Mouse (Mus musculus) limb, embryonic 10.5 days (tissue): ENCODE measurements around the gene Zfp354c. TPM values are rescaled to one million over a fixed set of nuclear protein-coding genes. Genes with fewer than 3 reads are reported as not detected.

Experiments
- DNase-seq: peaks from one replicate; pipeline ENCODE4 v3.0.0-alpha.2; 2017; ENCODE audit warnings: low spot score
- H3K27ac ChIP-seq: fragments of 300-500 bp; sonication (generic); 2 replicates; pipeline ENCODE4 v1.5.1; 2016; ENCODE audit warnings: mild to moderate bottlenecking
- H3K27me3 ChIP-seq: fragments of 300-500 bp; sonication (generic); 2 replicates; pipeline ENCODE4 v1.6.1; 2016; ENCODE audit warnings: low read depth, mild to moderate bottlenecking; ENCODE audit not compliant: poor library complexity, severe bottlenecking
- H3K36me3 ChIP-seq: fragments of 300-500 bp; sonication (generic); 2 replicates; pipeline ENCODE4 v1.6.1; 2016; ENCODE audit warnings: mild to moderate bottlenecking, moderate library complexity
- H3K4me1 ChIP-seq: fragments of 300-500 bp; sonication (generic); 2 replicates; pipeline ENCODE4 v1.6.1; 2016
- H3K4me3 ChIP-seq: fragments of 300-500 bp; sonication (generic); 2 replicates; pipeline ENCODE4 v1.5.1; 2016; ENCODE audit warnings: mild to moderate bottlenecking, moderate library complexity
- H3K9me3 ChIP-seq: fragments of 300-500 bp; sonication (generic); replicated peaks from 2 replicates; pipeline ENCODE4 v1.6.1; 2016; ENCODE audit warnings: mild to moderate bottlenecking
- WGBS: fragments of 180-500 bp; shearing (Covaris S2); methylation state at CpG from one replicate; pipeline ENCODE4 v1.1.7; 2016; 5-methylcytosine and 5-hydroxymethylcytosine counted together
- polyA plus RNA-seq: library from polyadenylated mRNA; unstranded; fragments of >200 nt; fragmentation: Nextera tagmentation; extraction: Ambion mirVana; gene quantifications from 2 replicates; pipeline ENCODE4 v1.2.1, GENCODE M21; 2016

Zfp354c gene
- polyA plus RNA-seq, result 30.5 and 39.5 TPM in 2 replicates

DNA sequence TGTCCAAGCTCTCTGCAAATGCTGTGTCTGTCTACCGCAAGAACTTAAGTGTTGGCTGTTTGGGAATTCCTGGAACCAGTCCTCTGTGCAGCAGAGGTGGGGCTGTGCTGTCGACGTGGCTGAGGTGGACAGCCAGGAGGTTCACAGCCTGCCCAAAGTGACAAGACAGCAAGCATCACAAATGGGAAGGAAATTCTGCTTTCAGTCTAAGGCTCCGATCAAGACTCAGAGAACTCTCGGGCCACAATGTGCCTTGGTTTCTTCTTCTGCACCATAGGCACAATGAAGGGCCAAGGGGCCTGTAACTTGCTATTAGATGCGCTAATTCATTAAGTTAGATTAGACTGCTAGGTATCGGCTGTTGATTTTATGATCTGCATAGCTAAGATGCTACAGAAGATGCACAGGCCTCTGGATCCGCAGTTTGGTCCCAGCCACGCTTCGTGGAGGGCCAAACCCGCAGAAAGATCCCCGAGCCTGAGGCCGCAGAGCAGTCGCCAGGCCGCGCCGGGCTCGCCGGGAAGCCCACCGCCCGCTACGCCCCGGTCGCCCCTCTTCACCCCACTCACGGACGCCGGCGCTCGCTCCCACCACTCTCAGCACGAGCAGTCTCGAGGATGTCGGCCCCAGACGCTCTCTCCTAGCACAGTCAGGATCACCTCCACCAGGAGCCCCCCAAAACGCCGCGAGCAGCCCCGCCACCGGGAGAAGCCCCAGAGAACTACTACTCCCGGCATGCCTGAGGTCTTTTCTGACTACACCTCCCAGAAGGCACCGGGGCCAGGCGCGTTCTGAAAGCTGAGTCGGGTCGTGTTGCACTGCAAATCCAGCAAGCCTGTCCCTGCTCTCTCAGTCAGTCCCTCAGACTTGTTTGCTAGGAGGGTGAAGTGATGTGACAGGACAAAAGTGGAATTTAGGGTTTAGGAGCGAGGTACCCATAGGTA lies at the start of gene Zfp354c:
Gene Zfp354c (minus strand): TSS at position 715 of the 944 bp plus-strand sequence.
- Histone ChIP-seq H3K36me3 (peaks cover 38% of the 10 kb centered on the region), H3K27ac (peak within 1 kb of the TSS; percentile 95), H3K9me3 (no peaks in the 10 kb centered on the region), H3K4me3 (peak within 1 kb of the TSS; percentile 88), H3K27me3 (no peaks in the 10 kb centered on the region), H3K4me1 (peaks cover 13% of the 10 kb centered on the region)
- DNase-seq, result peak; percentile 89
- WGBS, result 1% methylated on average over 45 of the region's 45 CpGs

DNA sequence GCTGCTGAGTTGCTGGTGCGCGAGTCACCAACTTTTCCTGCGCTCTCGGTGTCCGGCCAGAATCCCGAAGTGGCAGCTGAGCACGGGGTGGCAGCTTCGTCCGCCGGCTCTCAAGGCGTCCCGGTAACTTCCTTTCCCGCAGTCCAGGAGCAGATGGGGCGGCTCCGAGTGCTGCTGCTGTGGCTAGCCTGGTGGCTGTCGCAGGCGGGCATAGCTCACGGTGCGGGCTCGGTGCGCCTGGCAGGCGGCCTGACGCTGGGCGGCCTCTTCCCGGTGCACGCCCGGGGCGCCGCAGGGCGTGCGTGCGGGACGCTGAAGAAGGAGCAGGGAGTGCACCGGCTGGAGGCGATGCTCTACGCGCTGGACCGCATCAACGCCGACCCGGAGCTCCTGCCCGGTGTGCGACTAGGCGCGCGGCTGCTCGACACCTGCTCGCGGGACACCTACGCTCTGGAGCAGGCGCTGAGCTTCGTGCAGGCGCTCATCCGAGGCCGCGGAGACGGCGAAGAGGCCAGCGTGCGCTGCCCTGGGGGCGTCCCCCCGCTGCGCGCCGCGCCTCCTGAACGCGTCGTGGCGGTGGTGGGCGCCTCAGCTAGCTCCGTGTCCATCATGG lies 23.6 kb upstream of the Zfp354c start:
- no peaks in the 10 kb centered on the region for H3K36me3 ChIP-seq
- DNase-seq, result peak; percentile 40
- peaks cover 13% of the 10 kb centered on the region for H3K4me1 ChIP-seq
- H3K4me3 ChIP-seq, result peak overlapping the region; percentile 54
- no peak overlapping the region for H3K27ac ChIP-seq
- peaks cover 73% of the 10 kb centered on the region for H3K27me3 ChIP-seq
- no peaks in the 10 kb centered on the region for H3K9me3 ChIP-seq
- under 1% methylated on average over 72 of the region's 72 CpGs for WGBS

DNA sequence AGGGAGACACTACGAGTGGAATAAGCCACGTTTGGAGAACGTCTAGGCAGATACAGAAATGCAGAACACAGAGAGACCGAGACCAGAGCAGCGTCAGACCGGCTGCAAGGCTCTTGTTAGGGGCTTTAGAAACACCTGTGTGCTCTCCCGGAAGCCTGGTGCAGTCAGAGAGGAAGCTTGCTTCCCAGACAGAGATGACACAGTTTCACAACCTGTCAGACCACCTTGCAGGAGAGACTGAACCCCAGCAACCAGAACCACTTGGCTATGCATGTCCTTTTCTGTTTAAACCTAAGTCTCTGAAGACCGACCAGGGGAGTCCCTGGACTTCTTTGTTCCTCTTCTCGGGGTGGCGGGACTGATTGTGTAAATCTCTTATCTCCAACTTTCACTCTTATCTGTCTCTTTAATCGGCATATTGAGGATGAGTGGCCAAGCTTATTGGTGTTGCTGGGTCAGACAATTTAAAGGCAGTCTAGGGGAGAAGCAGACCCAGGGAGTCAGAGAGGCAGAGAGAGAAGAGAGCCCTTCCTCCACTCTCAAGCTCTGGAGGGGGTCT lies 22.7 kb upstream of the Zfp354c start, which contains the start of gene Grm6:
Gene Grm6 (plus strand): TSS at position 509 of the 559 bp plus-strand sequence.
- peaks cover 81% of the 10 kb centered on the region for H3K27me3 ChIP-seq
- H3K4me3 ChIP-seq, result peak within 1 kb of the TSS; percentile 54
- peaks cover 13% of the 10 kb centered on the region for H3K4me1 ChIP-seq
- no peaks in the 10 kb centered on the region for H3K36me3 ChIP-seq
- no peaks in the 10 kb centered on the region for H3K9me3 ChIP-seq
- H3K27ac ChIP-seq, result no peak within 1 kb of the TSS
- DNase-seq, result no peak
- 5% methylated on average over 11 of the region's 11 CpGs for whole genome bisulfite sequencing

DNA sequence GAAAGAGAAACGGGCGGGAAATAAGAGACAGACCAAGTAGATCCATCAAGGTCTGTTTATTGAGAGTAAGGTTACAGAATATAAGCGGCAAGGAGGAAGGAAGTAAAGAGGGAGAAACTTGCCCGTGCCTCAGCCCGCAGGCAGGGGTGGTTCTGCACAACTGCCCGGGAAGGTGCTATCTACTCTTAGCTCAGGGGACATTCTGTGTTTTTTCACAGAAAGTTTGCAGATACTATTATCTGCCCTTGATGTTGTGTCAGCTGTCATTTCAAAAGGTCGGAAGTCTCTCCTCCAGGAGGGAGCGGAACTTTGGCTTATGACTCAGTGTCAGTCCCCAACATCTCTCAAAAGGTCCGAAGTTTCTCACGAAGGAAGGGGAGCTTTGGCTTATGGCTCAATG lies 21.8 kb upstream of the Zfp354c start:
- H3K36me3 ChIP-seq, result no peaks in the 10 kb centered on the region
- peaks cover 13% of the 10 kb centered on the region for H3K4me1 ChIP-seq
- H3K4me3 ChIP-seq, result no peak overlapping the region
- H3K9me3 ChIP-seq, result no peaks in the 10 kb centered on the region
- H3K27me3 ChIP-seq, result peaks cover 85% of the 10 kb centered on the region
- no peak overlapping the region for H3K27ac ChIP-seq
- WGBS, result 7% methylated on average over 10 of the region's 10 CpGs
- no peak for DNase-seq

DNA sequence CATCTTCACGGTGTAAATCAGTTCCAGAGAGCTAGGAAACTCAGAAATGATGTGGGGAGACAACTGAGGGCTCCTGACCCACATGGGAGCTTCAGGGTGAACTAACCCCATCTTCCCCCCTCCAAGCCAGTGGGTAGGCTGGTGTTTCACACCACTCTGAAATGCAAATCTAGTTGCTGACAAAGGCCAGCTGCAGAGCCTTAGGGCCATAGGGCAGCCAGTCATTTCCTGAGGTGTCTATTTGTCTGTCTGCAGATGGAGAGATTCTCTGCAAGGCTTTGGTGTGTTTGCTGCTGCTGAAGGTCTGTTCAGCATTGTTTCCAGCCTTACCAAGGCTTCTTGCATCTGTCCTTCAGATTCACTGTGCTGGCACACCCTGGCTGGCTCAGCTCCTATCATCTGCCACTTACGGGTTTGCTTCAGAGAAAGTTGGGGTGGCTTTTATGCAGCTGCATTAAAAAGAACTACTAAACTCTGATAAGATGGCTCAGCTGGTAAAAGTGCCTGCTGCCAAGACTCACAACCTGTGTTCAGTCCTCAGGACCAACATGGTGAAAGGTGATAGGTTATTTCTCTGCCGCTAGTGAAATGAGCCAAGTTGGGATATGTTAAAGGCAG lies 21.1 kb upstream of the Zfp354c start:
- Histone ChIP-seq H3K9me3 (no peaks in the 10 kb centered on the region), H3K4me3 (no peak overlapping the region), H3K4me1 (peaks cover 13% of the 10 kb centered on the region), H3K27ac (no peak overlapping the region), H3K36me3 (no peaks in the 10 kb centered on the region), H3K27me3 (peaks cover 78% of the 10 kb centered on the region)
- no peak for DNase-seq
- whole genome bisulfite sequencing, result 39% methylated on average over 3 of the region's 3 CpGs

DNA sequence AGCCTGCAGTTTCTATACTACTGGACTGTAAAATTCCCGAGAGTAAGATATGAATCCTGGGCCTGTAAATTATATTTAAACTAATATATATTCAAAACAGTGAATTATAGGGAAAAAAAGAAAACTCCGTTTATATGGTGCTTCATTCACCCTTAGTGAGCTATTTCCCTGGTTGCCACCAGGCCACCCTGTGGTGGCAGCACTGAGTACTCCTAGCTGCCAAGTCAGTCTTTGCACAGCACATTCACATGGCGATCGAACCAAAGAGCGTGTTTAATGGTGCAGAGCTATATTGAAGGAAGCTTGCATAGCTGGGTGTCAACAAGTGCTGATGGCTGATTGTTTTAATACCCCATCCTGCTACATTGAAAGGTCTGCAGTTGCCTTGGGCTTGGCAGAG lies 19.5 kb upstream of the Zfp354c start:
- Histone ChIP-seq H3K4me1 (peaks cover 13% of the 10 kb centered on the region), H3K4me3 (no peak overlapping the region), H3K9me3 (no peaks in the 10 kb centered on the region), H3K27ac (no peak overlapping the region), H3K36me3 (no peaks in the 10 kb centered on the region), H3K27me3 (peaks cover 62% of the 10 kb centered on the region)
- no peak for DNase-seq
- WGBS, result 82% methylated on average over 5 of the region's 5 CpGs

DNA sequence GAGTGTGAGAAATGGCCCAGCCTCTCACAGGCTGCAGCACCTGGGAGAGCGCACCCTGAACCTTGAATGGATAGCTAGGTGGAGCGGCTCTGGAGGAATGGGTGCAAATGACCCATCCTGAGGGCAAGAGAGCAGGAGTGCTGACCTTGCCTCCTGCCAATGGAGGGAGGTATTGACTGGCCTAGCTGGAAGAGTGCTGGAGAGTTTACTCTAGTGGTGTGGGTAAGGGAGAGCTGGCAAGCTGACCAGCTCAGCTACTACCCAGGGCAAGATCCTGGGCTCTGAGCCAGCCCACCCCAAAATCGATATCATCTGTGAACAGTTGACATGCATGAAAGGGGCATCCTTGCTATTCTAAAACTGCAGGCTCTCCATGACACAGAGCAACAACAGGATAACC lies 18.4 kb upstream of the Zfp354c start:
- DNase-seq, result no peak
- H3K4me3 ChIP-seq, result no peak overlapping the region
- H3K27ac ChIP-seq, result no peak overlapping the region
- H3K9me3 ChIP-seq, result no peaks in the 10 kb centered on the region
- no peaks in the 10 kb centered on the region for H3K36me3 ChIP-seq
- peaks cover 10% of the 10 kb centered on the region for H3K4me1 ChIP-seq
- WGBS, result 83% methylated on average over 3 of the region's 3 CpGs
- H3K27me3 ChIP-seq, result peaks cover 51% of the 10 kb centered on the region

DNA sequence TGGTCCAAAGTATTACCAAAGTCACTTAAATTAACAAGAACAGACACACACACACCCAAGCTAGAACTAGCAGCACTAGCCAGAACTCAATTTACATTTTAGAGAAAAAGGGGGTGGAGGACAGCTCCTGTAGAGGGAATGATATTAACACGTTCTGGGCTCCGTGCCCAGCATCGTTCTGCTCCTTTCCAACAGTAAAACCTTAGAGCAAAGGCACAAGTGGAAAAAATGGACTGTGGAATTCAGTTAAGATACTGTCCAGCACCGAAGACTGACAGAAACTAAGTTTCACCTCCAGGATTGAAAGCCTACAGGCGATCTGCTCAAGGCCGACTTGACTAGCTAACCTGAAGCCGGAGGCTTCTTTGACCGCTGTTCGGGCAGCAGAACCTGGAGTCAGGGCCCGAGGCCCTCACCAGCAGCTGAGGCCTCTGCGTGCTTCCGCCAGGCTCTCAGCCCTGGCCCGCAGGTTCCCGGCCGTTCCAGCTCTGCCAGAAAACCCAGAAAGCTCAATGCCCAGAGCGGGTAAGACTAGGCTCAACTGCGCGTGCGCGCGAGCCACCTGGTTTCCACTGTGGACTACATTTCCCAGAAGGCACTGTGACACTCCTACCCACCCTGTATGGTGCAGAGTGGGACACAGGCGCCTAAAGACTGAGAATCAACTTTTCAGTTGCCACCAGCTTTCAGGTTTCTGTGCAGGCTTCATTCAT lies 13.7 kb upstream of the Zfp354c start, which contains the start of gene Zfp879:
Gene Zfp879 (minus strand): TSS at position 530 of the 713 bp plus-strand sequence.
- H3K27ac ChIP-seq, result peak within 1 kb of the TSS; percentile 88
- DNase-seq, result peak; percentile 96
- H3K27me3 ChIP-seq, result peaks cover 12% of the 10 kb centered on the region; the same call in 1 of the 2 replicates
- H3K9me3 ChIP-seq, result no peaks in the 10 kb centered on the region
- peaks cover 7% of the 10 kb centered on the region for H3K4me1 ChIP-seq
- no peaks in the 10 kb centered on the region for H3K36me3 ChIP-seq
- H3K4me3 ChIP-seq, result peak within 1 kb of the TSS; percentile 49
- WGBS, result 25% methylated on average over 22 of the region's 22 CpGs

DNA sequence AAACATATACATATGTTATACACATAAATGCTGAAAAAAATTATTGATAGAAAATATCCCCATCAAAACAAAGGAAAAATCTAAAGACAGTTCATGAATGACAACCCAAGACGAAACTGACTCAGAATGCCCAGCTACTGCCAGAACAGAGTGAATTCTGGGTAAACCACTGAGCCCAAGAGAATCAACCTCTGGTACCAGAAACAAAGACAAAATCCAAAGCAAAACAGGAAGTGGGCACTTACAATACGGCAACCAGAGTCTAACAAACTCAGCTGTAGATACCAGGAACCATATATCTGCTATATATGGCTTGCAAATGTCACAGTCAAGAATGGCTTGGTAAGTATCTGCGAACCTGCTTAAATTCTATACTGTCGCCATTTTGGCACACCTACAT lies 8.2 kb upstream of the Zfp354c start:
- no peak overlapping the region for H3K27ac ChIP-seq
- H3K4me1 ChIP-seq, result no peaks in the 10 kb centered on the region
- H3K36me3 ChIP-seq, result peaks cover 20% of the 10 kb centered on the region
- H3K27me3 ChIP-seq, result no peaks in the 10 kb centered on the region
- H3K4me3 ChIP-seq, result no peak overlapping the region
- 90% methylated on average over 4 of the region's 4 CpGs for WGBS
- DNase-seq, result no peak
- H3K9me3 ChIP-seq, result peaks cover 8% of the 10 kb centered on the region; the same call in 1 of the 2 replicates

DNA sequence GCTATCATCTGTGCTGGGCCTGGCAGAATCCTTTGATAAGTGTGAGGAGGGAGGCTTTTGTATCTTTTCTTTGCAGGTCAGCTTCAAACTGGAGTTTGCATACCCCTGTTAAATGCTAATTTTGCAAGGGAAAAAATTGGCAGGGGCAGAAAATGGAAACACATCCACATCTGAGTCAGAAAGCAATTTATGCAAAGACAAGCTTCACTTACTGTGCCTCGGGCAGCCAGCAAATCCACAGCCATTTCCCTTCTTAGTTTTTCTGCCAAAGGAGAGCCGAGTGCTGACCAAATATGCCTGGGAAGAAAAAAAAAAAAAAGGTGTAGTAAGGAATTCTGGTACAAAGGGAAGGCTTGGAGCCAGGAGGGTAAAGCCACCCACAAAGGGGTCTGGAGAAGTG lies 1.3 kb downstream of the Zfp354c start:
- Histone ChIP-seq H3K27ac (no peak overlapping the region), H3K4me3 (peak overlapping the region; percentile 88), H3K9me3 (no peaks in the 10 kb centered on the region), H3K27me3 (no peaks in the 10 kb centered on the region), H3K36me3 (peaks cover 47% of the 10 kb centered on the region), H3K4me1 (peaks cover 13% of the 10 kb centered on the region)
- 84% methylated on average over 2 of the region's 2 CpGs for WGBS
- DNase-seq, result no peak

DNA sequence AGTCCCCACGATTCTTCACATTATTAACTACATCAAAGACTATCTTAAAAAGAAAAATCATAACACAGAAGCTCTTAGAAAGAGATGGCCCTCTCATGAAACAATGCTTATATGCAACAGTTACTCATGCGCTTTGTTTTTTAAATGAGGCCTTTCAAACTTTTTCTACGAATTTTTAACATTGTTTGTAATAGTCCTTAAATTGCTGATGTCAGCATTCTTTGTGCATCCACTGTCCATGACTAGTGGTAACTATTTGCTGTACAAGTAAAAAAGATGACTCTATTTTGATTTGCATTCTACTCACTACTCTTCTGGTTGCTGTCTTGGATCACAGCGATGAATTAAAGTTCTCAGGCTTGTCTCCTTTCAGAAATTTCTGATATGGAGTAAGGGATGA lies 13.3 kb downstream of the Zfp354c start:
- Histone ChIP-seq H3K36me3 (peaks cover 99% of the 10 kb centered on the region), H3K27ac (no peak overlapping the region), H3K9me3 (peaks cover 24% of the 10 kb centered on the region), H3K4me3 (no peak overlapping the region), H3K4me1 (no peaks in the 10 kb centered on the region), H3K27me3 (no peaks in the 10 kb centered on the region)
- DNase-seq, result no peak
- WGBS, result 94% methylated on average over 4 of the region's 4 CpGs

DNA sequence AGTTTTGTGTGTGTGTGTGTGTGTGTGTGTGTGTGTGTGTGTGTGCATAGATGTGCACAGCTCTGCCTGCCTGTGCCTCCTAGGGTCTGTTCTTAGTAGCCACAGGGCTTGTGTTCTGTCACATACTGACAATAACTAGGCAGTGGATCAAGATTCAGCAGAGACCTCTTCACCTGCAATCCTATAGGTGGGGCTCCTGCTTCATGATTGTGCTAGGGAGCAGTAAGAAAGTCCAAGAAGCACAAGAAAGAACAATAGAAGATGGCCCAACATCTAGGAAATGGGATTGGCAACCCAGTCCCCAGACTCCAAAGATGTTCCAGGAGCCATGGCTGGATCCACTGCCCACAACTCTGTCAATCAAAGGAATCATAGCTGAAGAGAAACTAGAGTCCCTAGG lies 28.7 kb downstream of the Zfp354c start:
- Histone ChIP-seq H3K36me3 (no peaks in the 10 kb centered on the region), H3K27me3 (no peaks in the 10 kb centered on the region), H3K27ac (no peak overlapping the region), H3K4me1 (peaks cover 12% of the 10 kb centered on the region), H3K4me3 (no peak overlapping the region), H3K9me3 (no peaks in the 10 kb centered on the region)
- DNase-seq, result no peak
